Mouse (Mus musculus): Measurements from ENCODE around the gene Vav2.

DNA sequence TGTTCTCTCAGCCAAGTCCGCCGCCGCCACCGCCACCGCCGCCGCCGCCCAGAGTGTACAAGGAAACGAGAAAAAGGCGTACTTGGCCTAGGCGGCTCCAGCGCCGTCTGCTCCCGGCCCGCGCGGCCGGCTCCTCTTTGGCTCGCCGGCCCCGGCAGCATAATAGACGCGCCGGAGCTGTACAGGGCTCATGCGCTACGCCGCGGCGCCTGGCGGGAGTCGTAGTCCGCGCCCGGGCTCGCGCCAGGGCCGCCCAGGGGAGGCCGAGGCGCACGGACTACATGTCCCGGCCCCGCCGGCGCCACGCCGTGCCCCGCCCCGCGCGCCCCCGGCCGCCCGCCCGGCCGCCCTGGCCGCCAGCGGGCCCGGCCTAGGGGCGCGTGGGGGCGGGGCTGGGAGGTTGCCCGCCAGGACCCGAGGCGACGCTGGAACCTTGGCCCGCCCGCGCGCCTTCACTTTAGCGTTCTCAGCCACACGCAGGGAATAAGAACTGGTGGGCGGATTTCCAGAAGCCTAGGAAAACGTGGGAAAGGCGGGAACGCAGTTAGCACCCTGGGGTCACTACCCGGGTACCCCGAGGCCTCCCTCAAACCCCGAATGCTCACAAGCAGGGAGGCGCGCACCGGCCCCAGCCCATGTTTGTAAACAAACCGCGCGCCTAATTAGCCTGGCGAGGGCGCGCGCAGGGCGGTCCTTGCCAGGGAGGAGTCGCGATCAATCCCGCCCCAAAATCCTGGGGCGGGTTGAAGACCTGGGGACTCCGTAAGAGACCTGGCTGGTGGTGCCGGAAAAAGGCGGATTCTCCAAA, 48.9 kb upstream of the Vav2 start:
- TF ChIP-seq CTCF (IDR thresholded peaks at IDR 0.05) (no peak), POLR2A (IDR thresholded peaks at IDR 0.05; ENCODE audit: insufficient read depth, low read depth, low read length) (peak; percentile 80; the same call in 1 of the 2 replicates), EP300 (IDR thresholded peaks at IDR 0.05; ENCODE audit: insufficient read depth, low read depth, low read length) (no peak)
